Mouse (Mus musculus): ENCODE measurements around the gene St6galnac6. TPM values are rescaled to one million over a fixed set of nuclear protein-coding genes. Genes with fewer than 3 reads are reported as not detected.

Gene St6galnac6
- polyA plus RNA-seq (2015; fragmentation: Nextera tagmentation; extraction: Ambion mirVana): 18.3 and 21.6 TPM in 2 replicates

- Histone ChIP-seq H3K27ac (ENCODE audit: low read length) (no peak within 1 kb of the TSS), H3K9me3 (ENCODE audit: control insufficient read depth, low read length) (no peaks in the 10 kb centered on the region), H3K27me3 (replicated peaks; ENCODE audit: control insufficient read depth, insufficient read depth, low read length) (no peaks in the 10 kb centered on the region), H3K36me3 (ENCODE audit: control insufficient read depth, insufficient read depth) (no peaks in the 10 kb centered on the region), H3K9ac (replicated peaks; ENCODE audit: low read depth, low read length) (no peak within 1 kb of the TSS), H3K4me1 (replicated peaks; ENCODE audit: control insufficient read depth, insufficient read depth, low read length) (peaks cover 10% of the 10 kb centered on the region), H3K4me2 (ENCODE audit: low read length) (no peak within 1 kb of the TSS), H3K4me3 (replicated peaks; ENCODE audit: low read length) (no peak within 1 kb of the TSS)
- no peak for ATAC-seq
- WGBS: 88% methylated on average over 3 of the region's 3 CpGs
Measured at GRCm38 (mm10) chr2:32599409-32599808, at the start of gene St6galnac6. TSS of gene St6galnac6 (plus strand) at chr2:32599709.

GRCm38 (mm10) chr2:32549764-32550163, 49.7 kb upstream of the St6galnac6 start:
- Histone ChIP-seq H3K4me1 (replicated peaks; ENCODE audit: control insufficient read depth, insufficient read depth, low read length) (no peaks in the 10 kb centered on the region), H3K9me3 (ENCODE audit: control insufficient read depth, low read length) (no peaks in the 10 kb centered on the region), H3K9ac (replicated peaks; ENCODE audit: low read depth, low read length) (no peak overlapping the region), H3K36me3 (ENCODE audit: control insufficient read depth, insufficient read depth) (no peaks in the 10 kb centered on the region), H3K4me2 (ENCODE audit: low read length) (no peak overlapping the region), H3K27ac (ENCODE audit: low read length) (no peak overlapping the region), H3K4me3 (replicated peaks; ENCODE audit: low read length) (no peak overlapping the region), H3K27me3 (replicated peaks; ENCODE audit: control insufficient read depth, insufficient read depth, low read length) (no peaks in the 10 kb centered on the region)
- ATAC-seq: no peak
- WGBS: 72% methylated on average over 6 of the region's 6 CpGs

- no peaks in the 10 kb centered on the region for H3K4me1 ChIP-seq (replicated peaks; ENCODE audit: control insufficient read depth, insufficient read depth, low read length)
- H3K36me3 ChIP-seq (ENCODE audit: control insufficient read depth, insufficient read depth): no peaks in the 10 kb centered on the region
- 89% methylated on average over 5 of the region's 5 CpGs for WGBS
- H3K4me3 ChIP-seq (replicated peaks; ENCODE audit: low read length): no peak overlapping the region
- no peak for ATAC-seq
- no peaks in the 10 kb centered on the region for H3K27me3 ChIP-seq (replicated peaks; ENCODE audit: control insufficient read depth, insufficient read depth, low read length)
- no peaks in the 10 kb centered on the region for H3K9me3 ChIP-seq (ENCODE audit: control insufficient read depth, low read length)
- no peak overlapping the region for H3K9ac ChIP-seq (replicated peaks; ENCODE audit: low read depth, low read length)
- no peak overlapping the region for H3K4me2 ChIP-seq (ENCODE audit: low read length)
- H3K27ac ChIP-seq (ENCODE audit: low read length): no peak overlapping the region
Measured at GRCm38 (mm10) chr2:32551236-32551635, 48.3 kb upstream of the St6galnac6 start.

- H3K4me3 ChIP-seq (replicated peaks; ENCODE audit: low read length): no peak overlapping the region
- H3K4me2 ChIP-seq (ENCODE audit: low read length): no peak overlapping the region
- no peaks in the 10 kb centered on the region for H3K4me1 ChIP-seq (replicated peaks; ENCODE audit: control insufficient read depth, insufficient read depth, low read length)
- H3K9ac ChIP-seq (replicated peaks; ENCODE audit: low read depth, low read length): no peak overlapping the region
- H3K9me3 ChIP-seq (ENCODE audit: control insufficient read depth, low read length): no peaks in the 10 kb centered on the region
- no peaks in the 10 kb centered on the region for H3K36me3 ChIP-seq (ENCODE audit: control insufficient read depth, insufficient read depth)
- no peak for ATAC-seq
- H3K27me3 ChIP-seq (replicated peaks; ENCODE audit: control insufficient read depth, insufficient read depth, low read length): no peaks in the 10 kb centered on the region
- no peak overlapping the region for H3K27ac ChIP-seq (ENCODE audit: low read length)
- 83% methylated on average over 7 of the region's 7 CpGs for WGBS
Measured at GRCm38 (mm10) chr2:32553592-32554148, 45.8 kb upstream of the St6galnac6 start.

GRCm38 (mm10) chr2:32555484-32555883, 44.0 kb upstream of the St6galnac6 start:
- Histone ChIP-seq H3K4me3 (replicated peaks; ENCODE audit: low read length) (no peak overlapping the region), H3K9ac (replicated peaks; ENCODE audit: low read depth, low read length) (no peak overlapping the region), H3K9me3 (ENCODE audit: control insufficient read depth, low read length) (no peaks in the 10 kb centered on the region), H3K27ac (ENCODE audit: low read length) (no peak overlapping the region), H3K27me3 (replicated peaks; ENCODE audit: control insufficient read depth, insufficient read depth, low read length) (no peaks in the 10 kb centered on the region), H3K4me2 (ENCODE audit: low read length) (no peak overlapping the region), H3K4me1 (replicated peaks; ENCODE audit: control insufficient read depth, insufficient read depth, low read length) (peaks cover 11% of the 10 kb centered on the region), H3K36me3 (ENCODE audit: control insufficient read depth, insufficient read depth) (no peaks in the 10 kb centered on the region)
- 41% methylated on average over 4 of the region's 4 CpGs for WGBS
- ATAC-seq: no peak

GRCm38 (mm10) chr2:32556019-32556418, 43.5 kb upstream of the St6galnac6 start:
- Histone ChIP-seq H3K4me1 (replicated peaks; ENCODE audit: control insufficient read depth, insufficient read depth, low read length) (peaks cover 11% of the 10 kb centered on the region), H3K27ac (ENCODE audit: low read length) (no peak overlapping the region), H3K36me3 (ENCODE audit: control insufficient read depth, insufficient read depth) (no peaks in the 10 kb centered on the region), H3K9ac (replicated peaks; ENCODE audit: low read depth, low read length) (no peak overlapping the region), H3K4me3 (replicated peaks; ENCODE audit: low read length) (no peak overlapping the region), H3K27me3 (replicated peaks; ENCODE audit: control insufficient read depth, insufficient read depth, low read length) (no peaks in the 10 kb centered on the region), H3K9me3 (ENCODE audit: control insufficient read depth, low read length) (no peaks in the 10 kb centered on the region), H3K4me2 (ENCODE audit: low read length) (no peak overlapping the region)
- ATAC-seq: no peak
- WGBS: 77% methylated on average over 7 of the region's 7 CpGs

GRCm38 (mm10) chr2:32559570-32559969, 39.9 kb upstream of the St6galnac6 start:
- peak; percentile 79 for ATAC-seq
- peak overlapping the region; percentile 48 for H3K9ac ChIP-seq (replicated peaks; ENCODE audit: low read depth, low read length)
- peaks cover 11% of the 10 kb centered on the region for H3K4me1 ChIP-seq (replicated peaks; ENCODE audit: control insufficient read depth, insufficient read depth, low read length)
- no peaks in the 10 kb centered on the region for H3K27me3 ChIP-seq (replicated peaks; ENCODE audit: control insufficient read depth, insufficient read depth, low read length)
- WGBS: 1% methylated on average over 5 of the region's 5 CpGs
- peaks cover 5% of the 10 kb centered on the region for H3K36me3 ChIP-seq (ENCODE audit: control insufficient read depth, insufficient read depth)
- H3K27ac ChIP-seq (ENCODE audit: low read length): peak overlapping the region; percentile 56
- no peak overlapping the region for H3K4me2 ChIP-seq (ENCODE audit: low read length)
- no peaks in the 10 kb centered on the region for H3K9me3 ChIP-seq (ENCODE audit: control insufficient read depth, low read length)
- no peak overlapping the region for H3K4me3 ChIP-seq (replicated peaks; ENCODE audit: low read length)

GRCm38 (mm10) chr2:32566536-32567063, 32.9 kb upstream of the St6galnac6 start:
- Histone ChIP-seq H3K9me3 (ENCODE audit: control insufficient read depth, low read length) (no peaks in the 10 kb centered on the region), H3K27me3 (replicated peaks; ENCODE audit: control insufficient read depth, insufficient read depth, low read length) (no peaks in the 10 kb centered on the region), H3K4me1 (replicated peaks; ENCODE audit: control insufficient read depth, insufficient read depth, low read length) (peaks cover 5% of the 10 kb centered on the region), H3K4me2 (ENCODE audit: low read length) (no peak overlapping the region), H3K9ac (replicated peaks; ENCODE audit: low read depth, low read length) (no peak overlapping the region), H3K27ac (ENCODE audit: low read length) (no peak overlapping the region), H3K36me3 (ENCODE audit: control insufficient read depth, insufficient read depth) (peaks cover 11% of the 10 kb centered on the region), H3K4me3 (replicated peaks; ENCODE audit: low read length) (no peak overlapping the region)
- WGBS: 42% methylated on average over 4 of the region's 4 CpGs
- no peak for ATAC-seq

- Histone ChIP-seq H3K36me3 (ENCODE audit: control insufficient read depth, insufficient read depth) (peaks cover 11% of the 10 kb centered on the region), H3K27me3 (replicated peaks; ENCODE audit: control insufficient read depth, insufficient read depth, low read length) (no peaks in the 10 kb centered on the region), H3K4me2 (ENCODE audit: low read length) (no peak overlapping the region), H3K9me3 (ENCODE audit: control insufficient read depth, low read length) (no peaks in the 10 kb centered on the region), H3K27ac (ENCODE audit: low read length) (no peak overlapping the region), H3K4me3 (replicated peaks; ENCODE audit: low read length) (no peak overlapping the region), H3K4me1 (replicated peaks; ENCODE audit: control insufficient read depth, insufficient read depth, low read length) (peaks cover 13% of the 10 kb centered on the region), H3K9ac (replicated peaks; ENCODE audit: low read depth, low read length) (no peak overlapping the region)
- WGBS: 58% methylated on average over 5 of the region's 5 CpGs
- ATAC-seq: no peak
Measured at GRCm38 (mm10) chr2:32568149-32568548, 31.4 kb upstream of the St6galnac6 start.

GRCm38 (mm10) chr2:32568941-32569340, 30.6 kb upstream of the St6galnac6 start:
- ATAC-seq: no peak
- no peak overlapping the region for H3K27ac ChIP-seq (ENCODE audit: low read length)
- H3K36me3 ChIP-seq (ENCODE audit: control insufficient read depth, insufficient read depth): peaks cover 8% of the 10 kb centered on the region; the same call in 1 of the 2 replicates
- H3K9me3 ChIP-seq (ENCODE audit: control insufficient read depth, low read length): no peaks in the 10 kb centered on the region
- H3K4me1 ChIP-seq (replicated peaks; ENCODE audit: control insufficient read depth, insufficient read depth, low read length): peaks cover 13% of the 10 kb centered on the region
- no peak overlapping the region for H3K4me2 ChIP-seq (ENCODE audit: low read length)
- H3K27me3 ChIP-seq (replicated peaks; ENCODE audit: control insufficient read depth, insufficient read depth, low read length): no peaks in the 10 kb centered on the region
- H3K4me3 ChIP-seq (replicated peaks; ENCODE audit: low read length): no peak overlapping the region
- H3K9ac ChIP-seq (replicated peaks; ENCODE audit: low read depth, low read length): no peak overlapping the region
- WGBS: 82% methylated on average over 3 of the region's 3 CpGs

Data from forebrain, embryonic 16.5 days (tissue).